Mouse (Mus musculus) gastrocnemius, postnatal 36 days (tissue): ENCODE data around the gene Akap17b. TPM values are rescaled to one million over a fixed set of nuclear protein-coding genes. Genes with fewer than 3 reads are reported as not detected.
A peak's percentile ranks its signal among the peaks of the same experiment; 100 is the strongest.
"Not testable (repeated sequence)": the region's sequence is repeated elsewhere in the genome, so short reads cannot be mapped to it uniquely, and the experiment has no call there.

ENCODE experiments used
- DNase-seq, 2 experiments: peaks; one replicate each; pipeline ENCODE4 v3.0.0; 2022
- intact Hi-C: fragments of 180-260 bp; cut with DNase I; formaldehyde crosslinking; loops from one replicate; pipeline ENCODE4 v1.15.1; 2025
- long read RNA-seq, 2 experiments: library from polyadenylated mRNA; stranded (forward); transcript quantifications; one replicate each; pipeline ENCODE4 v2.0.0; 2021
- total RNA-seq, 2 experiments: library from RNA; stranded (reverse); gene quantifications; 2 replicates each; pipeline ENCODE4 v1.2.3; 2021

Gene Akap17b
- 1 to 10 TPM; 1.7 to 1.8 TPM for total RNA-seq
- long read RNA-seq, experiment 1, result 0 reads
- long read RNA-seq, experiment 2, result 0 reads

DNA sequence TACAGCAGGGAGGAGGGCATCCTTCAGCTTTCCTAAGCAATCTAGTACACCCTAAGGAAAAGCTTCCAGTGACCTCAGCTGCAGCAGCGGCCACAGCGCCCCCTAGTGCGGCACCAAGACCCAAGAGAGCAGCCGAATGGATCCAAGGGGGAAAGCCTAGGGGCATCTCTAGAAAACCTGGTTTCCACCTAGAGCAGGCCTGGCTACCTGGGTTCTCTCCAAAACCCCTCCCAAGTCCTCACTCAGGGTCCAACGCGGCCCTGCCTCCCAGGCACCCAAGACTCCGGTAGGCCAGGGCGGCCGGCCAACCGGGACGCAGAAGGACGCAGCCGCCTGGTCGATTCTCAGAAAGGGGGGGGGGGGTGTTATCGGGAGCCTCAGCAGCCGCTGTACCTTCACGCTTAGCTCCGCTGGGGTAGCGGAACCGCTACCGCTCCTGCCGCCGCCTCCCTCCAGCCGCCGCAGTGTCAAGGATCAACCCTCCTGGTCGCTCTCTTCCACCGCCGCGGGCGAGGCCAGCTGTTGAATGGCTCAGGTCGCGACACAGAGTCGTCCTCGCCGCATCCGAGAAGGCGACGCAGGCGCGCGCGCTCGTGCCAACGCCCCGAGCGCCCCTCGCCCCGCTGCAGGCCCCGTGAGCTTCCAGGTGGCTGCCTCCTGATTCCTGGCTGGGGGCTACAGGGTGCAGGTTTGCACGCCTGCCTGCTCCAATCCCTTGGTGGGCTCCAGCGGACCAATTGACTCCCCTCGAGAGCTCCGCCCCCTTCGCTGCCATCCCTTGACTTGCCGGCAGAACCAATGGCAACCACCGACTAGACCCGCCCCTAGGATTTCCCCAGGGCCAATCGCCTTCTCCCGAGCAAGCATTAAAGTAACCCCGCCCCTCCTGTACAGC is at the start of gene Akap17b:
Akap17b (minus strand) TSS at position 739 of the 895 bp plus-strand sequence.
- intact Hi-C loops, result no loop called here

DNA sequence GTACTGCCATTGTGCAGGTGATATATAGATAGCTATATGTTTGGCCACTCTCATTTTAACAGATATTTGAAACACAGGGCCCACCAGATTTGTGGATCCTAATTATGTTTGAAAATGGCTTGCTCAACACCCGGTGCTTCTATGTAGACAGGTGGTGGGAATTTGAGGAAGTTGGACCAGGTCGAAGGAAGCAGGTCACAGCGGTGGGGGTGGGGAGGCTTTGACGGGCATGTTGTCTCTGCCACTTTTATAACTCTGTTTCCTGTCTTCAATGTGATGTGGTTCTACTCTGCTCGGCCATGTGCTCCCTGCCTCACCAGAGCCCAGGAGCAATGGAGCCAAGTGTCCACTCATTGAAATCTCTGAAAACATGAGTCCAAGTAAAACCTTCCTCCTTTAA is 46.2 kb upstream of the Akap17b start:
- intact Hi-C loops, result no loop called here
- DNase-seq, result no peak

More for the DNA sequence above, at the start of gene Akap17b:
- DNase-seq, result peak; percentile 57 to 73

GRCm38 (mm10) chrX:36689655-36690054 is 44.5 kb upstream of the Akap17b start:
- intact Hi-C loops, result no loop called here

DNA sequence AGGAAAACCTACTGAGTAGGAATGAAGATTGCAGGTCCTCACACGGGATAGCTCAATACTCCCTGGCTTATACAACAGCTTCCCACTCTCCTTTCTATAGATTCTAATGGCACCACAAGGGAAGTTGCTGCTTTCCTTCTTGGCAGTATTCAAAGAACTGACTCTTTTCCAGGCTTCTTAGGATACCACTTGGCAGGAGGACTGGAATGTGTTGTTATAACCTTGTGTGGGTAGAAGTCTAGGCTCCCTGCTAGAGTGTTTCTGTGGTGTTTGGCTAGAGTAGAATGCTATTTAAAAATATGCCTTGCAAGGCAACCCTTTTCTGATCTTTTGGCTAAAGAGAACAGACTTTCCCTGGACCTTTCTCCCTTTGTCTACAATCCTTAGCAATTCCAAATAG is 31.6 kb upstream of the Akap17b start:
- intact Hi-C loops, result no loop called here
- DNase-seq, result no peak

More at GRCm38 (mm10) chrX:36689655-36690054, 44.5 kb upstream of the Akap17b start:
- DNase-seq, result no peak

DNA sequence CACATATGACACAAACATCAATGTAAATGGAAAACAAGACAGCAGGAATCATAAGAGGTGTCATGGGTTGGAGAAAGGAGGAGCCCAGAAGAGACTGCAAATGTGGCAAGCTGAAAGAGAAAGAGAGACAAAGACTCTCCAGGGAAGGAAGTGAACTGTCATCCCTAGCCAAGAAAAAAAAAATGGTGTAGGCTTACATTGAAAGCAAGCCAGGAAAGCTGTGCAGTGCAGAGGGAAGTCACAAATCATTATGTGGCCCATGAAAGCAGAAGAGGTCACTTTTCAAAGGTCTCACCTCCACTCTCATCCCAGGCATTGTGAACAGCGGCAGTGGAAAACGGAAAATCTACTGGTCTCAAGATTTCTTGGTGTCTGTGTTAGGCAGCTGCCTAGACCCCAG is 27.5 kb upstream of the Akap17b start:
- intact Hi-C loops, result no loop called here
- no peak for DNase-seq

- peak in 1 of 2 experiments; percentile 11 for DNase-seq
- intact Hi-C loops, result no loop called here
These were observed 5.1 kb downstream of the Akap17b start for GRCm38 (mm10) chrX:36640046-36640445.

GRCm38 (mm10) chrX:36630771-36631170 is 14.4 kb downstream of the Akap17b start:
- DNase-seq, result no peak
- intact Hi-C loops, result no loop called here

DNA sequence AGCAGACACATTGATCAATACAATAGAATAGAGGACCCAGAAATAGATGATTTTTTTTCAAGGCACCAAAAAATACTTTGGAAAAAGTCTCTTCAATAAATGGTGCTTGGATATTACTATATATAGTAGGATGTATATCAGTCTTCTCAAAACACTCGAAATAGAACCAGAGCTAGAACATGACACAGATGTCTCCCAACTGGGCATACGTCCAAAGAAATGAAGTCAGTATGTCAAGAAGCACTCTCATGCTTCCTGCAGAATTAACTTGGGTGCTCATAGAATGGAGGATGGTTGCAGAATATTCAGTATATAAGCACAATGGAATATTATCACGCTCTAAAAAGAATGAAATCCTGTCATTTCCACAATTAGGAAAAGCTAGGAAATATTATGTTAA is 17.1 kb downstream of the Akap17b start:
- intact Hi-C loops, result no loop called here
- no peak for DNase-seq

GRCm38 (mm10) chrX:36609117-36609516 is 36.1 kb downstream of the Akap17b start:
- DNase-seq, result no peak
- intact Hi-C loops, result no loop called here

- intact Hi-C loops, result no loop called here
- DNase-seq, result no peak
These were observed 41.2 kb downstream of the Akap17b start for GRCm38 (mm10) chrX:36604040-36604439.

GRCm38 (mm10) chrX:36602926-36603325 is 42.3 kb downstream of the Akap17b start:
- intact Hi-C loops, result no loop called here
- DNase-seq, result no peak

- no peak for DNase-seq
- intact Hi-C loops, result no loop called here
These were observed 45.1 kb downstream of the Akap17b start for GRCm38 (mm10) chrX:36600066-36600465.

DNA sequence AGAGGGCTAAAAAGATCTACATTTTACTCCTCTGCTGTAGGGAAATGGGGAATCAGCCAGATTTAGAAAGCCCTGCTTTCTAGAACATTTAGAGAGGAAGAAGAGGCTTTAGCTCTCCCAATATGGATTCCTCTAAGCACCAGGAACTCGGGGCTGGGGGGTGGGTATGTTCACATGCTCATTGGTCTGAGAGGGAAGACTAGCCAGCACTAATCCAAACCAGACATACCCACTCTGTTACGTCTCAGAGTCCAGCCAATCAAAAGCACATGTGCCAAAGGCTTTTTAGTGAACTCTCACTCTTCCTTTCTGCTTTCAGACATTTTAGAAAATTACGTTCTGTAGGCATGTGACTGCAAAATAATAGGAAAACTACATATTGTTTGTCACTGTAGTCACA is 45.5 kb downstream of the Akap17b start:
- intact Hi-C loops, result no loop called here
- DNase-seq, result no peak

GRCm38 (mm10) chrX:36598861-36599344 is 46.3 kb downstream of the Akap17b start:
- intact Hi-C loops, result no loop called here
- no peak for DNase-seq

GRCm38 (mm10) chrX:36598390-36598810 is 46.8 kb downstream of the Akap17b start:
- intact Hi-C loops, result no loop called here
- DNase-seq, result no peak

GRCm38 (mm10) chrX:36597707-36598389 is 47.3 kb downstream of the Akap17b start, which contains the start of gene Pgrmc1:
Gene Pgrmc1, plus strand, starts transcription at chrX:36598206.
- peak; percentile 66 to 75 for DNase-seq
- intact Hi-C loops, result no loop called here

GRCm38 (mm10) chrX:36596483-36597120 is 48.6 kb downstream of the Akap17b start:
- intact Hi-C loops, DNase-seq: not testable (repeated sequence)

DNA sequence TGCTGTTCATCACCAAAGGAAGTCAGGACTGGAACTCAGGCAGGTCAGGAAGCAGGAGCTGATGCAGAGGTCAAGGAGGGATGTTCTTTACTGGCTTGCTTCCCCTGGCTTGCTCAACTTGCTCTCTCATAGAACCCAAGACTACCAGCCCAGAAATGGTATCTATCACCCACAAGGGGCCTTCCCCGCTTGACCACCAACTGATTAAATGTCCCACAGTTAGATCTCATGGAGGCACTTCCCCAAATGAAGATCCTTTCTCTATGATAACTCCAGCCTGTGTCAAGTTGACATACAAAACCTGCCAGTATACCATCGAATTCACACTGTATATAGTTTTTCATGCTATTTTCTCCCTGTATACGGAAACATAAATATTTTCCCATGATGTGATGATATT is 49.9 kb downstream of the Akap17b start:
- intact Hi-C loops, result no loop called here
- no peak for DNase-seq

DNA sequence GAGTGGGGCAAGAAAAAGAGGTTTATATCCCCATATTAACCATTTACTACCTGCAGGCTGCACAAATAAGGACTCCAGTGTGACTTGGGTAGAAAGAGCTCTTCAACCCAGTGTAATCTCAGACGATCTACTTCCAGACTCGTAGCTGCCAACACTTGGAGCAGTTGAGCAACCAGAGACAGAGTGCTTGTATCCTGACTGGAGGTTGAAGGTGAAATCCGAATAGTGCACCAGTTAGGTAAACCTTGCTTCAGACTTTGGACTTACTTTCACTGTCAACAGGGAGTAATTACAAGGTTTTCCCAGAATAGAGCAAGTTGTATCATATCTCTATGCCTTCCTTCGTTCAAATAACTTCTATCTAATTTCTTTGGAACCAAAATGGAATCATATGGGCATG is 53.7 kb downstream of the Akap17b start:
- intact Hi-C loops, result no loop called here

GRCm38 (mm10) chrX:36591120-36591519 is 54.1 kb downstream of the Akap17b start:
- intact Hi-C loops, result no loop called here

More for the DNA sequence above, 53.7 kb downstream of the Akap17b start:
- DNase-seq, result no peak

DNA sequence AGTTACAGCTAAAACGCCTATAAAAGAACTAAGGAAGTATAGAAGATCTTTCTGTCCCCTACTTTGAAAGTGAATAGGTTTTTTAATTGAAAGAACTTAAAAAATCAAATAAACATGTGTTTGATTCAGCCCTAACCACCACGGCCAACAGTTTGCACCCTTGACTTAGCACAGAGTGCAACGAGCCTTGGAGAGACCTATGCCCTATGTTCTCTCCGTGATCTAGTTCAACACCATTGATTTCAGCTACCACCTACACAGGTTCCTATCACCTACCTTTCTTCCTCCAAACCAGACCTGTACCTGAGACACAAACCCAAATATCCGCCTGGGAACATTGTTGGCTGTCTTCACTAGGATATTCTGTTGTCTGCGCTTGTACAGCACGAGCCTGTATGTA is 54.9 kb downstream of the Akap17b start:
- intact Hi-C loops, result no loop called here
- DNase-seq, result no peak

More at GRCm38 (mm10) chrX:36591120-36591519, 54.1 kb downstream of the Akap17b start:
- no peak for DNase-seq
